Mouse (Mus musculus): Measurements from ENCODE around the gene 2310030G06Rik.

GRCm38 (mm10) chr9:50724147-50724546, 22.2 kb downstream of the 2310030G06Rik start:
- TF ChIP-seq CTCF (conservative IDR thresholded peaks at IDR 0.05; ENCODE audit: low read length) (no peak), NANOG (IDR thresholded peaks at IDR 0.05; ENCODE audit: borderline replicate concordance, low read length) (no peak)
